Mouse (Mus musculus) forebrain, embryonic 10.5 days (tissue): ENCODE data around the gene Trappc10. TPM values are rescaled to one million over a fixed set of nuclear protein-coding genes. Genes with fewer than 3 reads are reported as not detected.

Experiments used
- DNase-seq: peaks from one replicate; pipeline ENCODE4 v3.0.0-alpha.2; 2017; ENCODE audit warnings: low spot score; ENCODE audit errors: extremely low spot score
- H3K27ac ChIP-seq: fragments of 300-500 bp; sonication (generic); 2 replicates; pipeline ENCODE4 v1.5.1; 2016; ENCODE audit warnings: mild to moderate bottlenecking
- H3K27me3 ChIP-seq: fragments of 300-500 bp; sonication (generic); 2 replicates; pipeline ENCODE4 v1.6.1; 2016; ENCODE audit warnings: mild to moderate bottlenecking; ENCODE audit not compliant: poor library complexity, severe bottlenecking
- H3K36me3 ChIP-seq: fragments of 300-500 bp; sonication (generic); replicated peaks from 2 replicates; pipeline ENCODE4 v1.6.1; 2016; ENCODE audit warnings: mild to moderate bottlenecking, moderate library complexity
- H3K4me1 ChIP-seq: fragments of 300-500 bp; sonication (generic); 2 replicates; pipeline ENCODE4 v1.6.1; 2016
- H3K4me3 ChIP-seq: fragments of 300-500 bp; sonication (generic); 2 replicates; pipeline ENCODE4 v1.5.1; 2016; ENCODE audit warnings: mild to moderate bottlenecking, moderate library complexity
- H3K9me3 ChIP-seq: fragments of 300-500 bp; sonication (generic); 2 replicates; pipeline ENCODE4 v1.6.1; 2016; ENCODE audit warnings: mild to moderate bottlenecking, moderate library complexity
- WGBS: fragments of 180-500 bp; shearing (Covaris S2); methylation state at CpG from one replicate; pipeline ENCODE4 v1.1.7; 2016; 5-methylcytosine and 5-hydroxymethylcytosine counted together
- polyA plus RNA-seq: library from polyadenylated mRNA; unstranded; fragments of >200 nt; fragmentation: Nextera tagmentation; extraction: Ambion mirVana; gene quantifications from 2 replicates; pipeline ENCODE4 v1.2.1, GENCODE M21; 2016

Trappc10 gene
- polyA plus RNA-seq, 1 experiment from 2014 or later: 9.7 TPM

- WGBS: 94% methylated on average over 12 of the region's 12 CpGs
- Histone ChIP-seq H3K36me3 (peaks cover 53% of the 10 kb centered on the region), H3K27me3 (no peaks in the 10 kb centered on the region), H3K4me1 (peaks cover 9% of the 10 kb centered on the region), H3K4me3 (no peak overlapping the region), H3K27ac (no peak overlapping the region), H3K9me3 (no peaks in the 10 kb centered on the region)
- DNase-seq: no peak
Observed at GRCm38 (mm10) chr10:78162646-78163045, 81.8 kb downstream of the Trappc10 start.

GRCm38 (mm10) chr10:78161096-78161495 is 83.3 kb downstream of the Trappc10 start:
- peaks cover 38% of the 10 kb centered on the region for H3K36me3 ChIP-seq
- H3K27ac ChIP-seq: no peak overlapping the region
- peaks cover 9% of the 10 kb centered on the region for H3K4me1 ChIP-seq
- DNase-seq: no peak
- H3K9me3 ChIP-seq: no peaks in the 10 kb centered on the region
- no peaks in the 10 kb centered on the region for H3K27me3 ChIP-seq
- 87% methylated on average over 8 of the region's 8 CpGs for WGBS
- H3K4me3 ChIP-seq: no peak overlapping the region

GRCm38 (mm10) chr10:78160369-78161095 is 83.9 kb downstream of the Trappc10 start:
- DNase-seq: no peak
- H3K36me3 ChIP-seq: peaks cover 32% of the 10 kb centered on the region
- H3K27me3 ChIP-seq: no peaks in the 10 kb centered on the region
- no peak overlapping the region for H3K27ac ChIP-seq
- H3K4me3 ChIP-seq: no peak overlapping the region
- H3K4me1 ChIP-seq: peaks cover 9% of the 10 kb centered on the region
- 90% methylated on average over 16 of the region's 16 CpGs for whole genome bisulfite sequencing
- no peaks in the 10 kb centered on the region for H3K9me3 ChIP-seq

GRCm38 (mm10) chr10:78159906-78160305 is 84.5 kb downstream of the Trappc10 start:
- peaks cover 26% of the 10 kb centered on the region for H3K36me3 ChIP-seq

GRCm38 (mm10) chr10:78159252-78159878 is 85.1 kb downstream of the Trappc10 start:
- no peak overlapping the region for H3K27ac ChIP-seq
- DNase-seq: no peak

More at GRCm38 (mm10) chr10:78159906-78160305, 84.5 kb downstream of the Trappc10 start:
- H3K9me3 ChIP-seq: no peaks in the 10 kb centered on the region
- H3K4me1 ChIP-seq: peaks cover 9% of the 10 kb centered on the region
- peak overlapping the region; percentile 32; the same call in 1 of the 2 replicates for H3K4me3 ChIP-seq
- peak; percentile 83 for DNase-seq
- no peaks in the 10 kb centered on the region for H3K27me3 ChIP-seq
- 3% methylated on average over 7 of the region's 7 CpGs for WGBS
- no peak overlapping the region for H3K27ac ChIP-seq

GRCm38 (mm10) chr10:78158041-78158440 is 86.4 kb downstream of the Trappc10 start:
- peaks cover 9% of the 10 kb centered on the region for H3K4me1 ChIP-seq
- no peaks in the 10 kb centered on the region for H3K9me3 ChIP-seq
- no peaks in the 10 kb centered on the region for H3K27me3 ChIP-seq
- no peak overlapping the region for H3K27ac ChIP-seq
- no peak overlapping the region for H3K4me3 ChIP-seq
- H3K36me3 ChIP-seq: peaks cover 10% of the 10 kb centered on the region
- WGBS: 88% methylated on average over 15 of the region's 15 CpGs
- no peak for DNase-seq

More at GRCm38 (mm10) chr10:78159252-78159878, 85.1 kb downstream of the Trappc10 start:
- no peaks in the 10 kb centered on the region for H3K9me3 ChIP-seq
- peak overlapping the region; percentile 32 for H3K4me3 ChIP-seq
- 17% methylated on average over 17 of the region's 17 CpGs for WGBS
- no peaks in the 10 kb centered on the region for H3K27me3 ChIP-seq
- peaks cover 21% of the 10 kb centered on the region for H3K36me3 ChIP-seq
- H3K4me1 ChIP-seq: peaks cover 9% of the 10 kb centered on the region

GRCm38 (mm10) chr10:78156926-78157325 is 87.5 kb downstream of the Trappc10 start:
- Histone ChIP-seq H3K4me1 (peaks cover 9% of the 10 kb centered on the region), H3K9me3 (no peaks in the 10 kb centered on the region), H3K27ac (no peak overlapping the region), H3K36me3 (no peaks in the 10 kb centered on the region; the same call in 1 of the 2 replicates), H3K4me3 (no peak overlapping the region), H3K27me3 (no peaks in the 10 kb centered on the region)
- WGBS: 84% methylated on average over 6 of the region's 6 CpGs
- DNase-seq: no peak

GRCm38 (mm10) chr10:78148834-78149766 is 95.3 kb downstream of the Trappc10 start:
- H3K9me3 ChIP-seq: no peaks in the 10 kb centered on the region
- H3K27ac ChIP-seq: no peak overlapping the region
- H3K4me1 ChIP-seq: no peaks in the 10 kb centered on the region
- DNase-seq: no peak
- no peaks in the 10 kb centered on the region for H3K27me3 ChIP-seq
- no peaks in the 10 kb centered on the region for H3K36me3 ChIP-seq
- 71% methylated on average over 10 of the region's 10 CpGs for WGBS
- no peak overlapping the region for H3K4me3 ChIP-seq

- Histone ChIP-seq H3K27me3 (no peaks in the 10 kb centered on the region), H3K27ac (no peak overlapping the region), H3K9me3 (no peaks in the 10 kb centered on the region), H3K36me3 (no peaks in the 10 kb centered on the region), H3K4me1 (no peaks in the 10 kb centered on the region), H3K4me3 (no peak overlapping the region)
- WGBS: 82% methylated on average over 4 of the region's 4 CpGs
- DNase-seq: no peak
Observed at GRCm38 (mm10) chr10:78147908-78148441, 96.5 kb downstream of the Trappc10 start.

GRCm38 (mm10) chr10:78143727-78144505 is 100.5 kb downstream of the Trappc10 start:
- WGBS: 65% methylated on average over 8 of the region's 8 CpGs
- DNase-seq: no peak
- H3K4me1 ChIP-seq: peaks cover 2% of the 10 kb centered on the region; the same call in 1 of the 2 replicates

GRCm38 (mm10) chr10:78140843-78141242 is 103.6 kb downstream of the Trappc10 start:
- Histone ChIP-seq H3K4me1 (peaks cover 15% of the 10 kb centered on the region), H3K9me3 (no peaks in the 10 kb centered on the region)
- WGBS: 81% methylated on average over 3 of the region's 3 CpGs

More at GRCm38 (mm10) chr10:78143727-78144505, 100.5 kb downstream of the Trappc10 start:
- no peaks in the 10 kb centered on the region for H3K27me3 ChIP-seq
- no peaks in the 10 kb centered on the region for H3K9me3 ChIP-seq
- no peak overlapping the region for H3K27ac ChIP-seq
- no peak overlapping the region for H3K4me3 ChIP-seq
- H3K36me3 ChIP-seq: no peaks in the 10 kb centered on the region

GRCm38 (mm10) chr10:78140251-78140600 is 104.2 kb downstream of the Trappc10 start:
- no peak for DNase-seq

More at GRCm38 (mm10) chr10:78140843-78141242, 103.6 kb downstream of the Trappc10 start:
- DNase-seq: no peak
- Histone ChIP-seq H3K27ac (no peak overlapping the region), H3K27me3 (no peaks in the 10 kb centered on the region), H3K36me3 (no peaks in the 10 kb centered on the region), H3K4me3 (no peak overlapping the region)

More at GRCm38 (mm10) chr10:78140251-78140600, 104.2 kb downstream of the Trappc10 start:
- no peak overlapping the region for H3K27ac ChIP-seq
- H3K36me3 ChIP-seq: no peaks in the 10 kb centered on the region
- no peaks in the 10 kb centered on the region for H3K9me3 ChIP-seq
- no peak overlapping the region for H3K4me3 ChIP-seq
- 85% methylated on average over 1 of the region's 1 CpGs for WGBS
- H3K4me1 ChIP-seq: peaks cover 21% of the 10 kb centered on the region
- no peaks in the 10 kb centered on the region for H3K27me3 ChIP-seq
